Mouse (Mus musculus) effector memory CD4-positive, alpha-beta T cell, adult 5 months (primary cell): ENCODE results near the gene Sbds. TPM values are rescaled to one million over a fixed set of nuclear protein-coding genes. Genes with fewer than 3 reads are reported as not detected.

ENCODE experiments used
- polyA plus RNA-seq: library from polyadenylated mRNA; unstranded; fragments of 100-300 nt; shearing (Covaris generic); gene quantifications from one replicate; pipeline ENCODE4 v1.2.1, GENCODE M21; 2017

Sbds gene
- 131 TPM for polyA plus RNA-seq

GRCm38 (mm10) chr5:130255017-130255720, at the start of gene Sbds, which contains the start of gene Tyw1:
TSS of gene Sbds (minus strand) at chr5:130255530.
TSS of gene Tyw1 (plus strand) at chr5:130255619.

GRCm38 (mm10) chr5:130216781-130217180, 38.5 kb downstream of the Sbds start, which contains the start of gene Tmem248:
TSS of gene Tmem248 (plus strand) at chr5:130217081.

Other genes with a start within 250 kb of the Sbds start
- gene Asl, start 226.3 kb downstream of the Sbds start, polyA plus RNA-seq: 45.4 TPM
- gene Crcp, start 226.2 kb downstream of the Sbds start, polyA plus RNA-seq: 17.8 TPM
- 6.7 TPM for gene Tpst1, start 182.2 kb downstream of the Sbds start, polyA plus RNA-seq
- gene Kctd7, start 110.7 kb downstream of the Sbds start, polyA plus RNA-seq: 1.2 TPM
- 53.0 TPM for gene Rabgef1, start 83.7 kb downstream of the Sbds start, polyA plus RNA-seq
- 87.5 TPM for gene Tmem248, start 38.4 kb downstream of the Sbds start, polyA plus RNA-seq
- 27.6 TPM for gene Tyw1, start 89 bp upstream of the Sbds start, polyA plus RNA-seq
- not detected for gene Caln1, start 113.9 kb upstream of the Sbds start, polyA plus RNA-seq
- not detected for gene A330070K13Rik, start 129.1 kb upstream of the Sbds start, polyA plus RNA-seq